Mouse (Mus musculus) neural tube, embryonic 12.5 days (tissue): ENCODE measurements at regions not wholly inside any gene's neighbourhood (a gene's known extent, or its start where the extent isn't known, plus 50 kb on each side); places are given as distances from the start of the nearest gene placed in this dataset.

ENCODE experiments used
- ATAC-seq: fragments of 200-750 bp; cut with Nextera tagmentation; 2 replicates; pipeline ENCODE4 v1.8.0; 2017; ENCODE audit warnings: low read depth, mild to moderate bottlenecking, moderate TSS enrichment, moderate library complexity; ENCODE audit not compliant: low FRiP score
- H3K27ac ChIP-seq: fragments of 300-500 bp; sonication (generic); 2 replicates; pipeline ENCODE4 v1.5.1; 2016
- H3K27me3 ChIP-seq: fragments of 300-500 bp; sonication (generic); replicated peaks from 2 replicates; pipeline ENCODE4 v1.6.1; 2016; ENCODE audit warnings: mild to moderate bottlenecking
- H3K36me3 ChIP-seq: fragments of 300-500 bp; sonication (generic); 2 replicates; pipeline ENCODE4 v1.6.1; 2016; ENCODE audit warnings: mild to moderate bottlenecking
- H3K4me1 ChIP-seq: fragments of 300-500 bp; sonication (generic); 2 replicates; pipeline ENCODE4 v1.6.1; 2016
- H3K4me2 ChIP-seq: fragments of 300-500 bp; sonication (generic); replicated peaks from 2 replicates; pipeline ENCODE4 v1.6.1; 2016; ENCODE audit warnings: mild to moderate bottlenecking
- H3K4me3 ChIP-seq: fragments of 300-500 bp; sonication (generic); 2 replicates; pipeline ENCODE4 v1.5.1; 2016
- H3K9ac ChIP-seq: fragments of 300-500 bp; sonication (generic); 2 replicates; pipeline ENCODE4 v1.6.1; 2016; ENCODE audit warnings: mild to moderate bottlenecking
- H3K9me3 ChIP-seq: fragments of 300-500 bp; sonication (generic); 2 replicates; pipeline ENCODE4 v1.6.1; 2016; ENCODE audit warnings: mild to moderate bottlenecking
- WGBS: fragments of 180-500 bp; shearing (Covaris S2); methylation state at CpG from one replicate; pipeline ENCODE4 v1.1.7; 2016; 5-methylcytosine and 5-hydroxymethylcytosine counted together

- Histone ChIP-seq H3K9me3 (no peaks in the 10 kb centered on the region), H3K4me2 (no peak overlapping the region), H3K36me3 (no peaks in the 10 kb centered on the region), H3K27me3 (no peaks in the 10 kb centered on the region), H3K4me3 (no peak overlapping the region), H3K4me1 (0 out of 2 replicates have a peak, but pooled peaks cover 6% of the 10 kb centered on the region), H3K9ac (no peak overlapping the region), H3K27ac (no peak overlapping the region)
- no peak for ATAC-seq
- 81% methylated on average over 2 of the region's 2 CpGs for WGBS
Measured at GRCm38 (mm10) chr2:61173581-61173980, 210.6 kb upstream of the Rbms1 start.

- Histone ChIP-seq H3K36me3 (no peaks in the 10 kb centered on the region), H3K27me3 (no peaks in the 10 kb centered on the region), H3K4me1 (no peaks in the 10 kb centered on the region), H3K27ac (no peak overlapping the region), H3K9ac (no peak overlapping the region), H3K4me2 (no peak overlapping the region), H3K9me3 (no peaks in the 10 kb centered on the region), H3K4me3 (no peak overlapping the region)
- 90% methylated on average over 1 of the region's 1 CpGs for WGBS
- no peak for ATAC-seq
Measured at GRCm38 (mm10) chr2:61161336-61161735, 198.3 kb upstream of the Rbms1 start.

- ATAC-seq, result no peak
- Histone ChIP-seq H3K4me1 (no peaks in the 10 kb centered on the region), H3K27me3 (no peaks in the 10 kb centered on the region), H3K4me3 (no peak overlapping the region), H3K27ac (no peak overlapping the region), H3K9me3 (no peaks in the 10 kb centered on the region), H3K9ac (no peak overlapping the region), H3K4me2 (no peak overlapping the region), H3K36me3 (no peaks in the 10 kb centered on the region)
- 79% methylated on average over 3 of the region's 3 CpGs for whole genome bisulfite sequencing
Measured at GRCm38 (mm10) chr2:61159761-61160160, 196.8 kb upstream of the Rbms1 start.

GRCm38 (mm10) chr2:61138998-61139631 is 176.1 kb upstream of the Rbms1 start:
- Histone ChIP-seq H3K4me3 (no peak overlapping the region), H3K9me3 (no peaks in the 10 kb centered on the region), H3K4me1 (no peaks in the 10 kb centered on the region), H3K27ac (no peak overlapping the region), H3K36me3 (no peaks in the 10 kb centered on the region), H3K9ac (no peak overlapping the region), H3K4me2 (no peak overlapping the region), H3K27me3 (no peaks in the 10 kb centered on the region)
- ATAC-seq, result no peak
- 64% methylated on average over 19 of the region's 19 CpGs for WGBS

GRCm38 (mm10) chr2:61138625-61138997 is 175.6 kb upstream of the Rbms1 start:
- Histone ChIP-seq H3K27me3 (no peaks in the 10 kb centered on the region), H3K4me1 (no peaks in the 10 kb centered on the region), H3K9me3 (no peaks in the 10 kb centered on the region), H3K4me3 (no peak overlapping the region), H3K36me3 (no peaks in the 10 kb centered on the region), H3K27ac (no peak overlapping the region), H3K4me2 (no peak overlapping the region), H3K9ac (no peak overlapping the region)
- no peak for ATAC-seq
- WGBS, result 54% methylated on average over 3 of the region's 3 CpGs

- ATAC-seq, result no peak
Measured at GRCm38 (mm10) chr2:61137378-61137777, 174.4 kb upstream of the Rbms1 start.

GRCm38 (mm10) chr2:61136926-61137325 is 173.9 kb upstream of the Rbms1 start:
- no peaks in the 10 kb centered on the region for H3K4me1 ChIP-seq
- ATAC-seq, result no peak
- H3K4me2 ChIP-seq, result no peak overlapping the region
- H3K4me3 ChIP-seq, result no peak overlapping the region
- 25% methylated on average over 1 of the region's 1 CpGs for WGBS
- H3K27ac ChIP-seq, result no peak overlapping the region
- H3K9me3 ChIP-seq, result no peaks in the 10 kb centered on the region
- H3K9ac ChIP-seq, result no peak overlapping the region
- no peaks in the 10 kb centered on the region for H3K36me3 ChIP-seq
- no peaks in the 10 kb centered on the region for H3K27me3 ChIP-seq

More at GRCm38 (mm10) chr2:61137378-61137777, 174.4 kb upstream of the Rbms1 start:
- no peak overlapping the region for H3K27ac ChIP-seq
- H3K4me1 ChIP-seq, result no peaks in the 10 kb centered on the region
- no peak overlapping the region for H3K4me3 ChIP-seq
- H3K9ac ChIP-seq, result no peak overlapping the region
- H3K27me3 ChIP-seq, result no peaks in the 10 kb centered on the region
- no peaks in the 10 kb centered on the region for H3K9me3 ChIP-seq
- WGBS, result 79% methylated on average over 3 of the region's 3 CpGs
- H3K4me2 ChIP-seq, result no peak overlapping the region
- no peaks in the 10 kb centered on the region for H3K36me3 ChIP-seq

GRCm38 (mm10) chr2:61123046-61123806 is 160.2 kb upstream of the Rbms1 start:
- H3K27ac ChIP-seq, result no peak overlapping the region
- H3K4me2 ChIP-seq, result no peak overlapping the region
- H3K9ac ChIP-seq, result no peak overlapping the region
- WGBS, result 86% methylated on average over 7 of the region's 7 CpGs
- no peaks in the 10 kb centered on the region for H3K27me3 ChIP-seq
- no peak overlapping the region for H3K4me3 ChIP-seq
- H3K4me1 ChIP-seq, result no peaks in the 10 kb centered on the region
- no peak for ATAC-seq
- H3K36me3 ChIP-seq, result no peaks in the 10 kb centered on the region
- no peaks in the 10 kb centered on the region for H3K9me3 ChIP-seq

GRCm38 (mm10) chr2:61121281-61121680 is 158.3 kb upstream of the Rbms1 start:
- H3K9ac ChIP-seq, result no peak overlapping the region
- H3K4me2 ChIP-seq, result no peak overlapping the region
- H3K36me3 ChIP-seq, result no peaks in the 10 kb centered on the region
- H3K4me1 ChIP-seq, result no peaks in the 10 kb centered on the region
- no peak for ATAC-seq
- WGBS, result 87% methylated on average over 5 of the region's 5 CpGs
- no peak overlapping the region for H3K27ac ChIP-seq
- H3K9me3 ChIP-seq, result no peaks in the 10 kb centered on the region
- H3K4me3 ChIP-seq, result no peak overlapping the region
- no peaks in the 10 kb centered on the region for H3K27me3 ChIP-seq

GRCm38 (mm10) chr2:61114620-61115019 is 151.6 kb upstream of the Rbms1 start:
- 56% methylated on average over 2 of the region's 2 CpGs for WGBS
- Histone ChIP-seq H3K27ac (no peak overlapping the region), H3K4me1 (no peaks in the 10 kb centered on the region), H3K9ac (no peak overlapping the region), H3K4me3 (no peak overlapping the region), H3K4me2 (no peak overlapping the region), H3K9me3 (no peaks in the 10 kb centered on the region), H3K27me3 (no peaks in the 10 kb centered on the region), H3K36me3 (no peaks in the 10 kb centered on the region)
- no peak for ATAC-seq

GRCm38 (mm10) chr2:61113916-61114315 is 150.9 kb upstream of the Rbms1 start:
- Histone ChIP-seq H3K4me1 (no peaks in the 10 kb centered on the region), H3K4me3 (no peak overlapping the region), H3K9me3 (no peaks in the 10 kb centered on the region), H3K36me3 (no peaks in the 10 kb centered on the region), H3K9ac (no peak overlapping the region), H3K27ac (no peak overlapping the region), H3K27me3 (no peaks in the 10 kb centered on the region), H3K4me2 (no peak overlapping the region)
- ATAC-seq, result no peak
- WGBS, result 92% methylated on average over 6 of the region's 6 CpGs

GRCm38 (mm10) chr2:61110591-61110990 is 147.6 kb upstream of the Rbms1 start:
- no peaks in the 10 kb centered on the region for H3K9me3 ChIP-seq
- no peaks in the 10 kb centered on the region for H3K4me1 ChIP-seq
- H3K27me3 ChIP-seq, result no peaks in the 10 kb centered on the region
- H3K4me3 ChIP-seq, result no peak overlapping the region
- H3K27ac ChIP-seq, result no peak overlapping the region
- ATAC-seq, result no peak
- H3K36me3 ChIP-seq, result no peaks in the 10 kb centered on the region
- no peak overlapping the region for H3K9ac ChIP-seq
- 76% methylated on average over 9 of the region's 9 CpGs for WGBS
- H3K4me2 ChIP-seq, result no peak overlapping the region

GRCm38 (mm10) chr2:61109564-61109963 is 146.6 kb upstream of the Rbms1 start:
- no peak overlapping the region for H3K4me2 ChIP-seq
- no peak overlapping the region for H3K4me3 ChIP-seq
- H3K27ac ChIP-seq, result no peak overlapping the region
- no peak for ATAC-seq
- H3K27me3 ChIP-seq, result no peaks in the 10 kb centered on the region
- no peaks in the 10 kb centered on the region for H3K9me3 ChIP-seq
- H3K9ac ChIP-seq, result no peak overlapping the region
- no peaks in the 10 kb centered on the region for H3K36me3 ChIP-seq
- H3K4me1 ChIP-seq, result no peaks in the 10 kb centered on the region
- WGBS, result 93% methylated on average over 3 of the region's 3 CpGs
